Mouse (Mus musculus): Measurements from ENCODE around the gene Xrcc2. TPM values are rescaled to one million over a fixed set of nuclear protein-coding genes. Genes with fewer than 3 reads are reported as not detected.

Gene Xrcc2
- polyA plus RNA-seq, 1 experiment from 2014 or later, result 1.6 TPM

DNA sequence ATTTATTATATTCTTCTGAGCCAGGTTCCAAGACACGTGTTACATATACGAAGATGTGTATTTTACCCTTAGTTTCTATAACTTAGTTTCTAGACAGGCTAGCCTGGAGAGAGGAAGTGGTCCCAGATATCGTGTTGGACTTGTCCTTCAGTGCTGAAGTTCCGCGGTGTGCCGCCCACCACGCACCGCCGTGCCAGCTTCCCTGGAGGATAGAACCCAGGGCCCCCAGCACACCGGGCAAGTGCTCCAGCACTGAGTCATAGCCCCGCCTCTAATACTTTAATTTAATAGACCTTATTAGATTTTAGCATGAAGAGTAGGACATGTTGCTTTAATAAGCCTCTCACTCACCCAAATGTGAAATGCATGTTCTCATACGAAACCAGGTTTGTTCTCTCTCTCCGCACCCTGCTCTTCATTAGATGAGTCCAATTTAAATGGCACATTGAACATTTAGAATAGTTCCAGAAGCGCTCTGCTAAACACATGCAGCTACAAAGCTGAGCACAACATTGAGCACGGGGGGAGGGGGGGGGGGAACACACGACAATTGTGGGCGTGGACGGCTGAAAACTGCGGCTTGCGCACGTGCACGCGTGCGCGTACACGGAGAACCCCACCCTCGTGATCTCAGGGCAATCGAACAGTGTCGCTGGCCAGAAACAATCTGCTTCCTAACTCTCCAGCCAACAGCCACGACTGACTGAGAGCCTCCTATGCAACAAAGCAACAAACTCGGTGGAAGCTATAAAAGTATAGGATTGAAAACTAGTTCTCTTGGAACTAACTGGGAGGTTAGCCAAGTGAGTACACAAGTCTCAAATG lies 33.7 kb downstream of the Xrcc2 start:
- Histone ChIP-seq H3K27me3 (replicated peaks; ENCODE audit: control insufficient read depth, insufficient read depth, low read length) (no peaks in the 10 kb centered on the region), H3K36me3 (ENCODE audit: control insufficient read depth, insufficient read depth) (no peaks in the 10 kb centered on the region), H3K4me1 (replicated peaks; ENCODE audit: control insufficient read depth, insufficient read depth, low read length) (no peaks in the 10 kb centered on the region), H3K9ac (ENCODE audit: low read depth, low read length) (no peak overlapping the region), H3K27ac (ENCODE audit: low read depth, low read length) (no peak overlapping the region), H3K9me3 (ENCODE audit: control insufficient read depth) (no peaks in the 10 kb centered on the region), H3K4me2 (replicated peaks; ENCODE audit: low read depth) (no peak overlapping the region), H3K4me3 (ENCODE audit: low read depth, low read length) (no peak overlapping the region)
- no peak for ATAC-seq
- WGBS, result 86% methylated on average over 31 of the region's 31 CpGs
- no peak for TF ChIP-seq CTCF (IDR thresholded peaks at IDR 0.05; ENCODE audit: low read depth)

DNA sequence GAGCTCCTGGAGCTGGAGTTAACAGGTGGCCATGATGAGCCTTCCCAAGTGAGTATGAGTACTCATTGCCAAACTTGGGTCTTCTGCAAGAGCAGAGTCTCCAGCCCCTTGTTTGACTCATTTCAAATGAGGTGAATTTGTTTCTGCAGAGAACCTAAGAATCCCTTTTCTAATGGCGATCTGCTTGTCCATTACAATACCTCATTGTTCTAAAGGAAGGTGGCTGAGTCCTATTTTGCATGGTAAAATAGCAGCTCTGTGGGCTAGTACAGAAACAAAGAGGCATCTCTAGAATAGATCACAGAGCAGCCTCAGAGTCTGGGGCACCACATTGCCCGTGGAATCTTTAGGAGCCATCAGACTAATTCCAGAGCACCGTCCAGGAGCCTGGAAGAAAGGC lies 34.6 kb downstream of the Xrcc2 start:
- Histone ChIP-seq H3K27ac (ENCODE audit: low read depth, low read length) (no peak overlapping the region), H3K4me3 (ENCODE audit: low read depth, low read length) (no peak overlapping the region), H3K27me3 (replicated peaks; ENCODE audit: control insufficient read depth, insufficient read depth, low read length) (no peaks in the 10 kb centered on the region), H3K4me2 (replicated peaks; ENCODE audit: low read depth) (no peak overlapping the region), H3K9ac (ENCODE audit: low read depth, low read length) (no peak overlapping the region), H3K36me3 (ENCODE audit: control insufficient read depth, insufficient read depth) (no peaks in the 10 kb centered on the region), H3K9me3 (ENCODE audit: control insufficient read depth) (no peaks in the 10 kb centered on the region), H3K4me1 (replicated peaks; ENCODE audit: control insufficient read depth, insufficient read depth, low read length) (no peaks in the 10 kb centered on the region)
- no peak for ATAC-seq
- 82% methylated on average over 3 of the region's 3 CpGs for WGBS
- TF ChIP-seq CTCF (IDR thresholded peaks at IDR 0.05; ENCODE audit: low read depth), result no peak

DNA sequence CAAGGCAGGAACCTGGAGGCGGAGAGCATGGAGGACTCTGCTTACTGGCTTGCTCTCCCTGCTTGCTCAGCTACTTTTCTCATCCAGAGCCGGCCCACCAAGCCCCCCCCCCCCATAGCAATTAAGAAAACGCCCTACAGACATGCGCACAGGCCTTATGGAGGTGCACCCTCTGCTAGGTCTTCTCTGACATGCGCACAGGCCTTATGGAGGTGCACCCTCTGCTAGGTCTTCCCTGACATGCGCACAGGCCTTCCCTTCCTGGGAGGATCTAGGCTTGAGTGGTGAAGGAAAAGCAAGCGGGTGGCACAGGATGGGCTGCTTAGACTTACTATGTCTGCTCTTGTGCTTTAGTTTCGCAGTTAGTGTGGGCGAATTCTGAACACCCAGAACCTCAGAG lies 37.3 kb downstream of the Xrcc2 start:
- no peak overlapping the region for H3K27ac ChIP-seq (ENCODE audit: low read depth, low read length)
- no peak overlapping the region for H3K9ac ChIP-seq (ENCODE audit: low read depth, low read length)
- H3K27me3 ChIP-seq (replicated peaks; ENCODE audit: control insufficient read depth, insufficient read depth, low read length), result no peaks in the 10 kb centered on the region
- H3K9me3 ChIP-seq (ENCODE audit: control insufficient read depth), result no peaks in the 10 kb centered on the region
- H3K4me2 ChIP-seq (replicated peaks; ENCODE audit: low read depth), result no peak overlapping the region
- 83% methylated on average over 9 of the region's 9 CpGs for WGBS
- TF ChIP-seq CTCF (IDR thresholded peaks at IDR 0.05; ENCODE audit: low read depth), result no peak
- H3K36me3 ChIP-seq (ENCODE audit: control insufficient read depth, insufficient read depth), result no peaks in the 10 kb centered on the region
- ATAC-seq, result no peak
- no peak overlapping the region for H3K4me3 ChIP-seq (ENCODE audit: low read depth, low read length)
- H3K4me1 ChIP-seq (replicated peaks; ENCODE audit: control insufficient read depth, insufficient read depth, low read length), result no peaks in the 10 kb centered on the region

DNA sequence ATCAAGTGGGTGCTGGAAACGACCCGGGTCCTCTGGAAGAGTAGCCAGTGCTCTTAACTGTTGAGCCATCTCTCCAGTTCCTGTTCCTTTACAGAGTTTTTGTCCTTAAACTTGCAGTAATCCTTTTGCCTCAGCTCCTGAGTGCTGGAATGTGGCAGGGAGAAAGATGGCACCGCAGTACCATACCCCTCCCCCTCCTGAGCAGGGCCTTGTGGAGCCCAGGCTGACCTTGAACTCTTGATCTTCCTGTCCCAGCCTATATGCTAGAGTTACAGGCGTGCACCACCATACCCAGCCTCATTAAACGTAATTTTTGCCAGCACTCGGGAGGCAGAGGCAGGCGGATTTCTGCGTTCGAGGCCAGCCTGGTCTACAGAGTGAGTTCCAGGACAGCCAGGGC lies 38.9 kb downstream of the Xrcc2 start:
- Histone ChIP-seq H3K9ac (ENCODE audit: low read depth, low read length) (no peak overlapping the region), H3K9me3 (ENCODE audit: control insufficient read depth) (no peaks in the 10 kb centered on the region), H3K27me3 (replicated peaks; ENCODE audit: control insufficient read depth, insufficient read depth, low read length) (no peaks in the 10 kb centered on the region), H3K4me2 (replicated peaks; ENCODE audit: low read depth) (no peak overlapping the region), H3K27ac (ENCODE audit: low read depth, low read length) (no peak overlapping the region), H3K36me3 (ENCODE audit: control insufficient read depth, insufficient read depth) (no peaks in the 10 kb centered on the region), H3K4me1 (replicated peaks; ENCODE audit: control insufficient read depth, insufficient read depth, low read length) (no peaks in the 10 kb centered on the region), H3K4me3 (ENCODE audit: low read depth, low read length) (no peak overlapping the region)
- ATAC-seq, result no peak
- WGBS, result 82% methylated on average over 9 of the region's 9 CpGs
- TF ChIP-seq CTCF (IDR thresholded peaks at IDR 0.05; ENCODE audit: low read depth), result no peak

DNA sequence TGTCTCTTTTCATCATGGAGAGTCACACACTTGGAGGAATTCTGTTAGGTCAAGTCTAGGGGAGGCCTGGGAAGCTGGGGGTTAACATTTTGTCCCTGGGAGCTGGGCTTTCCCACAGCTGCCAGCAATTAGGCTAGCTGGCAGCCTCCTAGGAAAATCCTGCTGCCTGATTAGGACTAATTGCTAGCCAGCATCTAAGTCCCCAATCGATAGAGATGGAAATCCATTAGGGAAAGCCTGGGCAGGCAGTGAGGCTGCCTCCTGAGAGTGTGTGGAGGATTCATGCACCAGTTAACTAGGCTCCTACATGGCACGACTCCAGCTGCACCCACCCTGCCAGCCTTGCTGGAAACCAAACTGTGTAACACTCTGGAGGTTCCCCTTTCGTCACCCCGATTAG lies 39.5 kb downstream of the Xrcc2 start:
- Histone ChIP-seq H3K4me1 (replicated peaks; ENCODE audit: control insufficient read depth, insufficient read depth, low read length) (no peaks in the 10 kb centered on the region), H3K4me3 (ENCODE audit: low read depth, low read length) (no peak overlapping the region), H3K27ac (ENCODE audit: low read depth, low read length) (no peak overlapping the region), H3K9ac (ENCODE audit: low read depth, low read length) (no peak overlapping the region), H3K27me3 (replicated peaks; ENCODE audit: control insufficient read depth, insufficient read depth, low read length) (no peaks in the 10 kb centered on the region), H3K36me3 (ENCODE audit: control insufficient read depth, insufficient read depth) (no peaks in the 10 kb centered on the region), H3K4me2 (replicated peaks; ENCODE audit: low read depth) (no peak overlapping the region), H3K9me3 (ENCODE audit: control insufficient read depth) (no peaks in the 10 kb centered on the region)
- TF ChIP-seq CTCF (IDR thresholded peaks at IDR 0.05; ENCODE audit: low read depth), result no peak
- no peak for ATAC-seq
- 73% methylated on average over 4 of the region's 4 CpGs for WGBS

DNA sequence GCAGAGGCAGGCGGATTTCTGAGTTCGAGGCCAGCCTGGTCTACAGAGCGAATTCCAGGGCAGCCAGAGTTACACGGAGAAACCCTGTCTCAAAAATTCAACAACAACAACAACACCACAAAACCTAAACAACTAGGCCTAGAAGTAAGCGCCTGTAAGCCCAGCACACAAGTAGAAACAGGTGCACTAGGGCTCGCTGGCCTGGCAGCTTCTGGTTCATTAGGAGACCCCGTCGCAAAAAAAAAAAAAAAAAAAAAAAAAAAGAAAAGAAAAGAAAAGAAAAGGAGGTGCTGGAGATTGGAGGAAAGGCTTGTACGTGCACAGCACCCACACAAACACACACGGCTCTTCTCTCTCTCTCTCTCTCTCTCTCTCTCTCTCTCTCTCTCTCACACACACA lies 40.1 kb downstream of the Xrcc2 start:
- ATAC-seq, result no peak
- TF ChIP-seq CTCF (IDR thresholded peaks at IDR 0.05; ENCODE audit: low read depth), result no peak
- no peak overlapping the region for H3K27ac ChIP-seq (ENCODE audit: low read depth, low read length)
- H3K9ac ChIP-seq (ENCODE audit: low read depth, low read length), result no peak overlapping the region
- no peaks in the 10 kb centered on the region for H3K36me3 ChIP-seq (ENCODE audit: control insufficient read depth, insufficient read depth)
- H3K9me3 ChIP-seq (ENCODE audit: control insufficient read depth), result no peaks in the 10 kb centered on the region
- no peak overlapping the region for H3K4me2 ChIP-seq (replicated peaks; ENCODE audit: low read depth)
- H3K4me1 ChIP-seq (replicated peaks; ENCODE audit: control insufficient read depth, insufficient read depth, low read length), result no peaks in the 10 kb centered on the region
- WGBS, result 87% methylated on average over 10 of the region's 10 CpGs
- no peak overlapping the region for H3K4me3 ChIP-seq (ENCODE audit: low read depth, low read length)
- no peaks in the 10 kb centered on the region for H3K27me3 ChIP-seq (replicated peaks; ENCODE audit: control insufficient read depth, insufficient read depth, low read length)

All from intestine, postnatal 0 days (tissue).